Comparison of ENCODE assay signal across 7 mouse cellular contexts in the genomic region with DNA sequence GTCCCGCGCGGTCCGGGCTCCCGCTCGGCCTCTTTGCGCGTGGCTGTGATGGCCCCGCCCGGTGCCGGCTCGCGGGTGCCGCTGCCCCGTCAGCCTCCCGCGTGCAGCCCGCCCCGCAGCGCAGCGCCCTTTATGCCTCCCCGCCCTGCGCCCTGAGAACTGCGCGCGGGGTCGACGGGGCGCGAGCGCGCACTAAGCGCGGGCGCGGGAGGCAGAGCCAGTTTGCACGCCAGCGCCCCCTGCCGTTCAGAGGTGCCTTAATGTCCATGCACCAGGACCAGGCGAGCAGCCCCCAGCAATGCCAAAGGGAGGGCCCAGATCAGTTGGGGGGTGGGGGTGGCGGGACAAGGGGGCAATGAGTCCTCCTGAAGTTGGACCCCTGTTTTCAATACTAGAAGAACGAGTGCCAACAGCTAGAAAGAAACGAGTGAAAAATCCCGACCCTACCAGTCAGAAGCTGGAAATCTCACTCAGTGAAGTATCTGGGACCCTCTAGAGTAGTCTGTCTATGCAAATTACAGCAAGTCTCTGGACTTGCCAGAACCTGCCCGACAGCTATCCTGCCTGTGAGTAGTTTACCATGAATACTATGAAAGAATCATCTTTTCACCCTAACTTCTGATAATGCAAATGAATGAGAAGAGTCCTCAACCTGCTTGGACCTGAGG. TPM values are rescaled to one million over a fixed set of nuclear protein-coding genes. Genes with fewer than 3 reads are reported as not detected.
DNase-seq lines count a peak whose midpoint lies in the region; ATAC-seq and TF ChIP-seq lines count a peak whose summit lies in the region.

A gene (minus strand): TSS at position 151 of the 668 bp plus-strand sequence.

- ATAC-seq in kidney, embryonic 15.5 days (replicated peaks; ENCODE audit: low FRiP score): peak; percentile 87
- peak; percentile 81 for ATAC-seq in limb, embryonic 15.5 days (ENCODE audit: insufficient number of reproducible peaks, low FRiP score, low TSS enrichment, low read depth)
- ATAC-seq in midbrain, postnatal 0 days (ENCODE audit: low FRiP score): peak; percentile 90

- peaks cover 1% of the 10 kb centered on the region; the same call in 1 of the 2 replicates for H3K27me3 ChIP-seq in heart, embryonic 10.5 days (ENCODE audit: insufficient read depth, poor library complexity, severe bottlenecking)
- no peaks in the 10 kb centered on the region for H3K27me3 ChIP-seq in kidney, embryonic 15.5 days
- no peaks in the 10 kb centered on the region for H3K27me3 ChIP-seq in limb, embryonic 15.5 days
- H3K27me3 ChIP-seq in midbrain, postnatal 0 days (ENCODE audit: insufficient read depth, low read length): no peaks in the 10 kb centered on the region

- H3K9ac ChIP-seq in kidney, embryonic 15.5 days: peak within 1 kb of the TSS; percentile 91
- peak within 1 kb of the TSS; percentile 93 for H3K9ac ChIP-seq in limb, embryonic 15.5 days
- peak within 1 kb of the TSS; percentile 86 for H3K9ac ChIP-seq in midbrain, postnatal 0 days (replicated peaks; ENCODE audit: low read length, poor library complexity, severe bottlenecking)

- no peak within 1 kb of the TSS for H3K27ac ChIP-seq in embryonic fibroblast, embryonic 13.5 days (ENCODE audit: insufficient read depth, low read length)
- peak within 1 kb of the TSS; percentile 94 for H3K27ac ChIP-seq in heart, embryonic 10.5 days
- H3K27ac ChIP-seq in kidney, embryonic 15.5 days: peak within 1 kb of the TSS; percentile 63
- H3K27ac ChIP-seq in limb, embryonic 15.5 days: peak within 1 kb of the TSS; percentile 86
- peak within 1 kb of the TSS; percentile 77 for H3K27ac ChIP-seq in midbrain, postnatal 0 days (ENCODE audit: low read depth, low read length)

- no peaks in the 10 kb centered on the region for H3K9me3 ChIP-seq in heart, embryonic 10.5 days
- H3K9me3 ChIP-seq in kidney, embryonic 15.5 days (replicated peaks): no peaks in the 10 kb centered on the region
- no peaks in the 10 kb centered on the region for H3K9me3 ChIP-seq in limb, embryonic 15.5 days
- H3K9me3 ChIP-seq in midbrain, postnatal 0 days (ENCODE audit: low read length): no peaks in the 10 kb centered on the region

- DNase-seq in brain, adult 2 months (ENCODE audit: low read depth, low spot score): peak; percentile 94
- DNase-seq in heart, embryonic 10.5 days (ENCODE audit: low spot score): peak; percentile 87
- peak; percentile 92 for DNase-seq in midbrain, postnatal 0 days (ENCODE audit: low spot score)
- peak; percentile 82 to 92 for DNase-seq in spleen, postnatal 14 days (ENCODE audit: low spot score in 2 of 2)

- TF ChIP-seq POLR2A in embryonic fibroblast, embryonic 13.5 days (IDR thresholded peaks at IDR 0.05; ENCODE audit: low read depth, low read length): 0 out of 2 replicates have a peak, but pooled peaks have one; percentile 17

- H3K36me3 ChIP-seq in heart, embryonic 10.5 days: no peaks in the 10 kb centered on the region
- peaks cover 5% of the 10 kb centered on the region; the same call in 1 of the 2 replicates for H3K36me3 ChIP-seq in kidney, embryonic 15.5 days
- H3K36me3 ChIP-seq in limb, embryonic 15.5 days: no peaks in the 10 kb centered on the region
- H3K36me3 ChIP-seq in midbrain, postnatal 0 days (ENCODE audit: insufficient read depth, low read length): no peaks in the 10 kb centered on the region

- H3K4me2 ChIP-seq in kidney, embryonic 15.5 days: peak within 1 kb of the TSS; percentile 80
- peak within 1 kb of the TSS; percentile 68 for H3K4me2 ChIP-seq in limb, embryonic 15.5 days
- peak within 1 kb of the TSS; percentile 92 for H3K4me2 ChIP-seq in midbrain, postnatal 0 days (ENCODE audit: low read depth, low read length, poor library complexity, severe bottlenecking)

- peak within 1 kb of the TSS; percentile 53 for H3K4me3 ChIP-seq in embryonic fibroblast, embryonic 13.5 days (ENCODE audit: insufficient read depth, low read length)
- peak within 1 kb of the TSS; percentile 95 for H3K4me3 ChIP-seq in heart, embryonic 10.5 days
- peak within 1 kb of the TSS; percentile 87 for H3K4me3 ChIP-seq in kidney, embryonic 15.5 days (replicated peaks)
- H3K4me3 ChIP-seq in limb, embryonic 15.5 days: peak within 1 kb of the TSS; percentile 76
- H3K4me3 ChIP-seq in midbrain, postnatal 0 days (ENCODE audit: low read depth, low read length): peak within 1 kb of the TSS; percentile 93

- WGBS in heart, embryonic 10.5 days: 2% methylated on average over 45 of the region's 45 CpGs
- under 1% methylated on average over 38 of the region's 45 CpGs for WGBS in kidney, embryonic 15.5 days
- under 1% methylated on average over 45 of the region's 45 CpGs for whole genome bisulfite sequencing in limb, embryonic 15.5 days
- 2% methylated on average over 42 of the region's 45 CpGs for WGBS in midbrain, postnatal 0 days

- TF ChIP-seq CTCF in embryonic fibroblast, embryonic 13.5 days (IDR thresholded peaks at IDR 0.05; ENCODE audit: borderline replicate concordance, insufficient read depth, low read length): peak; percentile 92
- peak; percentile 88 for TF ChIP-seq CTCF in midbrain, postnatal 0 days (IDR thresholded peaks at IDR 0.05)

- H3K4me1 ChIP-seq in embryonic fibroblast, embryonic 13.5 days (ENCODE audit: control insufficient read depth, insufficient read depth, low read length): no peaks in the 10 kb centered on the region
- H3K4me1 ChIP-seq in heart, embryonic 10.5 days: peaks cover 32% of the 10 kb centered on the region
- peaks cover 42% of the 10 kb centered on the region for H3K4me1 ChIP-seq in kidney, embryonic 15.5 days
- peaks cover 41% of the 10 kb centered on the region for H3K4me1 ChIP-seq in limb, embryonic 15.5 days
- peaks cover 15% of the 10 kb centered on the region for H3K4me1 ChIP-seq in midbrain, postnatal 0 days (ENCODE audit: insufficient read depth, low read length)

RNA-seq across cellular contexts. Expression of the gene that starts here (rescaled TPM):
- polyA plus RNA-seq in embryonic fibroblast, embryonic 13.5 days (2011; ENCODE audit: insufficient read length, low read depth, missing spikeins): 7.7 and 18.8 TPM in 2 replicates
- polyA plus RNA-seq in heart, embryonic 10.5 days (2016; fragmentation: Nextera tagmentation; extraction: Ambion mirVana): 9.7 and 17.8 TPM in 2 replicates
- polyA plus RNA-seq in kidney, embryonic 15.5 days (2015; fragmentation: Nextera tagmentation; extraction: Ambion mirVana): 35.6 and 36.1 TPM in 2 replicates
- polyA plus RNA-seq in limb, embryonic 15.5 days (2015; fragmentation: Nextera tagmentation; extraction: Ambion mirVana): 39.7 and 41.0 TPM in 2 replicates
- total RNA-seq in midbrain, postnatal 0 days (2014; rRNA removed): 32.0 TPM in 2 replicates
- polyA plus RNA-seq in midbrain, postnatal 0 days (2015; fragmentation: Nextera tagmentation; extraction: Ambion mirVana): 20.3 and 22.0 TPM in 2 replicates
